21 mouse cellular contexts compared by ENCODE assay signal in genomic region chr12:95388185-95388584, GRCm38 (mm10).
DNase-seq lines count a peak whose midpoint lies in the region; ATAC-seq lines count a peak whose summit lies in the region.
"Had no signal": no experiment of that assay in that cellular context is flagged by ENCODE, and none has a peak within 500 bp of the region (broad histone marks: within the 10 kb centered on the region; RNA-seq: fewer than 3 reads in every experiment).

No protein-coding gene starts in this region.

- no peak overlapping the region for H3K27ac ChIP-seq in heart, embryonic 12.5 days (ENCODE audit: poor library complexity, severe bottlenecking)
- no peak overlapping the region for H3K27ac ChIP-seq in heart, embryonic 11.5 days (ENCODE audit: low read depth, low read length)
- H3K27ac ChIP-seq: embryonic facial prominence, embryonic 13.5 days; heart, adult 2 months; hindbrain, postnatal 0 days; liver, embryonic 14.5 days; stomach, postnatal 0 days had no signal

- no peaks in the 10 kb centered on the region for H3K27me3 ChIP-seq in heart, embryonic 12.5 days (replicated peaks)
- no peaks in the 10 kb centered on the region for H3K27me3 ChIP-seq in heart, embryonic 11.5 days (ENCODE audit: control insufficient read depth, insufficient read depth, low read length)
- H3K27me3 ChIP-seq: embryonic facial prominence, embryonic 13.5 days had no signal

- no peaks in the 10 kb centered on the region for H3K36me3 ChIP-seq in heart, embryonic 12.5 days
- H3K36me3 ChIP-seq in heart, embryonic 11.5 days (ENCODE audit: control insufficient read depth, insufficient read depth, low read length), result no peaks in the 10 kb centered on the region
- H3K36me3 ChIP-seq: embryonic facial prominence, embryonic 13.5 days had no signal

- H3K9ac ChIP-seq in heart, embryonic 12.5 days, result no peak overlapping the region
- H3K9ac ChIP-seq in heart, embryonic 11.5 days (ENCODE audit: low read depth, low read length), result no peak overlapping the region
- H3K9ac ChIP-seq: embryonic facial prominence, embryonic 13.5 days; liver, embryonic 14.5 days had no signal

- no peaks in the 10 kb centered on the region for H3K9me3 ChIP-seq in heart, embryonic 12.5 days (replicated peaks)
- H3K9me3 ChIP-seq in heart, embryonic 11.5 days (replicated peaks; ENCODE audit: control insufficient read depth, low read length), result no peaks in the 10 kb centered on the region
- H3K9me3 ChIP-seq: embryonic facial prominence, embryonic 13.5 days had no signal

- intact Hi-C loops in left cerebral cortex, postnatal 4 days (cut with DNase I), result no loop called here
- intact Hi-C loops in left cerebral cortex, postnatal 36 days (cut with DNase I), result no loop called here

- no peak overlapping the region for H3K4me3 ChIP-seq in heart, embryonic 12.5 days
- H3K4me3 ChIP-seq in heart, embryonic 11.5 days (ENCODE audit: low read depth, low read length), result no peak overlapping the region
- H3K4me3 ChIP-seq: embryonic facial prominence, embryonic 13.5 days; heart, adult 2 months had no signal

- WGBS in heart, embryonic 12.5 days, result 84% methylated on average over 2 of the region's 2 CpGs
- WGBS in heart, embryonic 11.5 days (ENCODE audit: insufficient replicate concordance), result 88% methylated on average over 2 of the region's 2 CpGs

- H3K4me1 ChIP-seq in heart, embryonic 12.5 days (replicated peaks), result no peaks in the 10 kb centered on the region
- H3K4me1 ChIP-seq in heart, embryonic 11.5 days (ENCODE audit: control insufficient read depth, insufficient read depth, low read length), result no peaks in the 10 kb centered on the region
- H3K4me1 ChIP-seq: embryonic facial prominence, embryonic 13.5 days had no signal

- H3K4me2 ChIP-seq in heart, embryonic 12.5 days, result no peak overlapping the region
- no peak overlapping the region for H3K4me2 ChIP-seq in heart, embryonic 11.5 days
- H3K4me2 ChIP-seq: embryonic facial prominence, embryonic 13.5 days had no signal

- ATAC-seq in heart, embryonic 12.5 days (ENCODE audit: insufficient number of reproducible peaks, low FRiP score), result no peak
- ATAC-seq in heart, embryonic 11.5 days (replicated peaks; ENCODE audit: insufficient number of reproducible peaks, low FRiP score, low TSS enrichment), result no peak
- ATAC-seq: hindbrain, postnatal 0 days had no signal

- peak; percentile 47 for DNase-seq in left cerebral cortex, adult 11 months (ENCODE audit: low spot score)
- DNase-seq in left cerebral cortex, postnatal 4 days, result no peak
- DNase-seq in layer of hippocampus, postnatal 10 days (ENCODE audit: low spot score in 2 of 2), result peak; percentile 10 to 38
- peak; percentile 47 for DNase-seq in left cerebral cortex, postnatal 36 days (ENCODE audit: low spot score in 2 of 2)
- DNase-seq in Muller cell, postnatal 12 days (ENCODE audit: inconsistent ontology term), result no peak
- no peak for DNase-seq in kidney, postnatal 36 days
- DNase-seq: adrenal gland, postnatal 10 days; B cell, adult 2 months; cerebellum, adult 11 months; heart, adult 2 months; kidney, adult 9 months; lung, postnatal 4 days; midbrain, embryonic 14.5 days; spleen, adult 18-20 months; thymus, postnatal 4 days had no signal

Comparison
In these comparisons a context has a peak if more than half of its experiments do, and no peak if none do; other contexts are left out.
1. DNase-seq: peak in left cerebral cortex, adult 11 months (single experiment), layer of hippocampus, postnatal 10 days (2 of 2) and left cerebral cortex, postnatal 36 days (2 of 2); none in left cerebral cortex, postnatal 4 days (single experiment), Muller cell, postnatal 12 days (single experiment) and kidney, postnatal 36 days (0 of 2).